Mouse (Mus musculus) spleen, adult 18-20 months (tissue): ENCODE measurements around the gene Tmem63c.

Experiments used
- DNase-seq, 2 experiments: peaks; one replicate each; pipeline ENCODE4 v3.0.0; 2022; ENCODE audit warnings: mixed read lengths in 2 of 2

The Tmem63c gene

DNA sequence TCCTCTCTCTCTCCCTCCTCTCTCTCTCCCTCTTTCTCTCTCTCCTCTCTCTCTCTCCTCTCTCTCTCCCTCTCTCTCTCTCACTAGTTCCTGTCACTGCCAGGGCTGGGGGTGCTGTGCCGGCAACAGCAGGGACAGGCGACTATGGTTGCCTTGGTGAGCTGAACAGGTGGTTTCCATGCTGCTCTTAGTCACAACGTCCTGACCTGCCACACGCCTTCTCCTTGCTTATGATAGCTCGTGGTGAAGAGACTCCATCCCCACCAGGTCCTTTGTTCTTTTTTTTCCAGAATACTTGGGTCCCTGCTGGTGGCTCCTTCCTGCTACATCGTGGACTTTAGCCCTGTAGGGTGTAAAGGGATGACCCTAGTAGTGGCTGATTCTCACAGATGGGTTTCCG, 18.9 kb upstream of the Tmem63c start:
- DNase-seq, result no peak

DNA sequence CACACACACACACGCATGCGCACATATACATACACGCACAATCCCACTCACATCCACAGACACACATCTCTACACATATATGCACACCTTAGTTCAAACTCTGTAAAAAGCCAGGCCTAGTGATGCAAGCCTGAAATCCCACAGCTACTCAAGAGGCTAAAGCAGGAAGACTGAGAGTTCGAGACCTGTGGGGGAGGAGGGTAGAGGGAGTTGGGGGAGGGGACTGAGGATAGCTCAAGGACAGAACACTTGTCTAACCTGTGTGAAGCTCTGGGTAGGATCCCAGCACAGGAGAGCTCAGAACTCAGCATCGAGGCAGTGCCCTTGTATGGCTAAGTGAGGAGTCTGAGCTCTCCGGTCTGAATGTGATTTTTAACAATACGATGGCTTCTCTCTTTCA, 18.3 kb upstream of the Tmem63c start:
- no peak for DNase-seq

DNA sequence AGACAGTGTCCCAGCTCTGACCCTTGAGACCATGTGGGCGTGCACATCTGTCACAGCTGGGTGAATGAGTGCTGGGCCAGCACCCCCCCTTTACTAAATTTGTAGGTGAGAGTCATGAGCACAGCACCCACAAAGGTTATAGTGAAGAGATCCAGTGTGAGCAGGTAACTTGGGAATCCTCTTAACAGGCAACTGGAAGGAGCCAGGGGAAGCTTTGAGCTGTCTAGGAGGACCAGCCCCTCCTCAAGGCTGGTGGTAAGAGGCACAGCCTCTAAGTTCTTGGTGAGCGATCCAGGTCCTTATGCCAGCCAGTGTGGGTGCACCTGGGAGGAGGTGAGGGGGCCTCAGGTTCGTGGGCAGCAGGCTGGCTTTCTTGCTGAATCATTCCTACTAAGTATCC, 17.5 kb upstream of the Tmem63c start:
- DNase-seq, result no peak

DNA sequence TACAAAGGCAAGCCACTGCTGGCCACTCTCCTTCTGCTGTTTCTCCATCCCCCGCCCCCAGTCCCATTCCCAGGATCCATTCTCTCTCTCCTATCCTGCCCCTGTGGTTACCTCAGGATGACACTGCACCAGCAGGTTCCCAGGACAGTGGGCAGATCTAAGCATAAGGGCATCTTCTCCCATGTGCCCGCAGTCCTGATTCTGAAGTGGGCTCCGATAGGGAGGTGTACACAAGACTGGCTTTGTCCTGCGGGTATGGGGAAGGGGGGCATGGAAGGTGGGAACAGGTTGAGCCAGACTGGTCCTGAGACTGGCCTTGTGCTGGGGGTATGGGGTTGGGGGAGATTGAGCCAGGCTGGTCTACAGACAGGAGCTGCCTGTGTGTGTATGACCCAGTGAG, 16.5 kb upstream of the Tmem63c start:
- DNase-seq, result no peak

DNA sequence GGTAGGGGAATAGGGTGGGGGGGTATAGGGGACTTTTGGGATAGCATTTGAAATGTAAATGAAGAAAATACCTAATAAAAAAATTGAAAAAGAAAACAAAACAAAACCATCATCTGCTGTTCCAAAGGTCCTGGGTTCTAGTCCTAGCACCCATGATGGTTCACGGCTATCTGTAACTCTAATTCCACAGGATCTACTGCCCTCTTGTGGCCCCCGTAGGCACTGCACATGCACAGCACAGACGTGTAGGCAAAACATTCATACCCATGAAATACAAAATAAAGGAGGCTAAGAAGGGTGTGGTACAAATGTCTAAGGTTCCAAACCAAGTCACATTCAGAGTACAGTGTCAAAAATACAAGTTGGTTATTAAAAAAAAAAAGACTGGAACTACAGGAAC, 4.1 kb upstream of the Tmem63c start:
- DNase-seq, result peak in 1 of 2 experiments; percentile 31

DNA sequence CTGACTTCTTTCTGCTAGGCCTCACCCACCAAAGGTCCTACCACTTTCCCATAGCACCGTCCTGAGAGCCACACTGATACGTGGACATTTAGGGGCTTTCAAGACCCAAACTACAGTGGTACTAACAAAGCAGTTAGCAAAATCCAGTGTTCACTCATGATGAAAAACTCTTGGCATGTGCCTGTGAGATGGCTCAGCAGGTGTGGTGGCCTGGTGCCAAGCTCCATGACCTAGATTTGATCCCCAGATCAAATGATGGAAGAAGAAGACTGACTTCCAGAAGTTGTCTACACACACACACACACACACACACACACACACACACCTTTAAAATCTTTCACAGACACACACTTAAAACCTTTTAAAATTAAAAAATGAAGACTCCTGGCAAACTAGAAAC, 2.4 kb upstream of the Tmem63c start:
- DNase-seq, result no peak

DNA sequence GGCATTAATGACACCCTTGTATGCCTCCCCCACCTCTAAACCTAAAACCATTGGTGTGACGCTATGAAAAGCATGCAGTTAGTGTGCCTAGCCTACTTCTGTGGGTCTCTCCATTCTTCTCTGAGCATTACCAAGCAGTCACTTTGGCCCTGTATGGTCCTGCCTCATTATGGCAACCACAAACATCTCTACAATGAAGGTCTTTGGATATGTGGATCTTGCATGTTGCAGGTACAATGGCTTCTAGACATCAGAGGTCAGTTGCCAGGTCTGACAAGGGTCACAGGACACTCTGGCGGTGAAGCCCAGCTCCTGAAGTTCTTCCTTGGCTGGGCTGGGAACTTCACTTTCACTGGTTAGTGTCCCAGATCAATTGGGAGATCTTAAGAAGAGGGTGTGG, 866 bp downstream of the Tmem63c start:
- no peak for DNase-seq

DNA sequence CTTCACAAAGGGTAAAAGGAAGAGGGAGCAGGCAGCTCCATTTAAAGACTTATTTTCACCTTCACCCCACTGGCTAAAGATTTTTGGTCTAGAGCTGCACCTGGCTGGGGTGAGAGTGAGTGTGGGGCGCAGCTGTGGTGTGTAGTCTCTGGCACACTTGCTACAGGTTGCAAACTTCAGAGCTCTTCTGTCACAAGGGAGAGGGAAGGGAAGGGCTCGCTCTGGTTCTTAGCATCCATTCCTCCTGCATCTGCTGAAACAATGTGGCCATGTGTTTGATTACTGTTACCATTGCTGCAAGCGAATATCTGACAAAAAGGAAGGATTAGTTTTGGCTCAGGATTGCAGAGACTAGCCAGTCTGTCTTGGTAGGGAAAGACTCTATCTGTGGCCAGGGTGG, 2.3 kb downstream of the Tmem63c start:
- no peak for DNase-seq

DNA sequence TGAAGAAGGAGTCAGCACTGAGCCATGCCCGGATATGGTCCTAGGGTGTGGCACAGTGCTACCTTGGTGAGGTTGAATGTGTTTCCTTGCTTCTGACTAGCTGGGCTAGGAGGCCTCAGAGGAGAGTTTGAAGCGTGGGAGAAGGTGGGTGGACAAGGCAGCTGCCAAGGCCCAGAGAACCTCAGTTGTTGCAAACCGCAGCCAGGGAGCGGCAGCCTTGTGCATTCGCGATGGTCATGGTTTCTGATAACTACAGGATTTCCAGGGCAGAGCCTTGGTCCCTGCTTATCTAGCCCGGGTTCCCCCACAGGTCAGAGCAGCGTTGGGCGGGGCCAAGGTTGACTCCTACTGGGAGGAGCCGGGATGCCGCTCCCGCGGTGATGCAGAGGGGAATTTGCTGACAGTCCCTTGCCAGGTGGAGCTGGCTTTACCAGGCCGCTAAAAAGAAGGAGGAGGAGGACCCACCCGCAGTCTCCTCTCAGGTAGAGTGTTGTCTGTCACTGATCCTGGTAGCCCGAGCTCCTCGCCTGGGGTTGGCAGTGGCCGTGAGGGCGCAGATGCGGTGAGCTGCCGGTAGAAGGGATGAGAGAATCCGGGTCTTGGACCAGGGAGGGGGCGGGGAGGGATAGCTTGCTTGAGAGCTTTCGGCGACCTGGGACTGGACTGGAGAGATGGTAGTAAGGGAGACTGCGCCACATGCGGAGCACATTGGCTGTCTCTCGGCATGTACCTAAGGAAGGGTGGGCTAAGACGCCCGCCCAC, 5.2 kb downstream of the Tmem63c start:
- DNase-seq, result no peak

DNA sequence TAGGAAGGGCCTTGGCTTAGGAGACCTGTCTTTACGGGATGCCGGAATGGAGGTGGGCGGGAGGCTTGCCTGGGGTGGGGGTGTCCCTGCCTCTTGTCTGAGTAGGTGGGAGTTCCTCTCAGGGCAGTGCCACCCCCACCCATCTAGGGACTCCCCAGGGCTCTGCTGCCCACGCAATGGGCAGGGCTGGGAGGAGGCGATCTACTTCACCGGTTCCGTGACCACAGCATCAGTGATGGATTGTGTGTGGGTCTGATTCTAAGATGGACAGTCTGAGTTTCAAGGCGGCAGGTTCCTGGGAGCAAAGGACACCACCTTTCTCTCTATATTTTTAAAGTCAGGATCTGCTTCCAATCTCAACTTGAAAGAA, 5.7 kb downstream of the Tmem63c start:
- no peak for DNase-seq

DNA sequence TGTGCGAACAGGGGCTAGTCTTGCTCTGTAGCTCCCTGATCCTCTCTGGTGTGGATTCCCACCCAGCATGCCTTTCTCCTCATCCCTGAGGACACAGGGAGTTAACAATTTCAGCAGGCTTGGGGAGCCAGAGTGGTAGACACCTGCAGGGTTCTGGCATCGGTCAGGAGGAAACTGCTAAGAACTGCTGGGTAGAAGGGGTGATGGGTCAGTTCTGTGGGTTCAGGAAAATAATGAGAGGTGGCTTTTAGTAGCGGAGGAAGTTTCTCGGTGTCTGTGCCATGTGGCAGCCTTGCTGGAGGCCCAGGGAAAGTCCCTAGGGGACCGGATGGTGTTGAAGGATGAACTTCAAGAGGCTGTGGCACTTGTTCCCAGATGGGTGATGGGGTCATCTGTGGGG, 6.3 kb downstream of the Tmem63c start:
- DNase-seq, result no peak

DNA sequence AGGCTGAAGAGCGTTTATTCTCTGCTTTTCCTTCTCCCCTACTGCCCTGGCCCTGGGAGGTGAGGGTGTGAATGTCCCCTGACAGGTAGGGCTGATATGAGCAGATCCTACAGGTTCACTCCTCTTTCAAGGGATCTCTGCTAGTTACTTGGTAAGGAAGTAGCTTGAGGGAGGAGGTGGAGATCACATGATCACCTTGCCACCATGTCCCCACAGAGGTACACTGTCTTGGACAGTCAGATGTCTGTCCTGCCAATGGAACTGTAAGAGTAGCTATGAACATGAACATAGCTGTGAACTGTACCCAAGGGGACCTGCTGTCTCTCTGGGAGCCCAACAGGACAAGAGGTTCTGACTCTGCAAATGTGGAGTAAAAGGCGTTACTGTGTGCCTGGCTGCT, 6.9 kb downstream of the Tmem63c start:
- no peak for DNase-seq

DNA sequence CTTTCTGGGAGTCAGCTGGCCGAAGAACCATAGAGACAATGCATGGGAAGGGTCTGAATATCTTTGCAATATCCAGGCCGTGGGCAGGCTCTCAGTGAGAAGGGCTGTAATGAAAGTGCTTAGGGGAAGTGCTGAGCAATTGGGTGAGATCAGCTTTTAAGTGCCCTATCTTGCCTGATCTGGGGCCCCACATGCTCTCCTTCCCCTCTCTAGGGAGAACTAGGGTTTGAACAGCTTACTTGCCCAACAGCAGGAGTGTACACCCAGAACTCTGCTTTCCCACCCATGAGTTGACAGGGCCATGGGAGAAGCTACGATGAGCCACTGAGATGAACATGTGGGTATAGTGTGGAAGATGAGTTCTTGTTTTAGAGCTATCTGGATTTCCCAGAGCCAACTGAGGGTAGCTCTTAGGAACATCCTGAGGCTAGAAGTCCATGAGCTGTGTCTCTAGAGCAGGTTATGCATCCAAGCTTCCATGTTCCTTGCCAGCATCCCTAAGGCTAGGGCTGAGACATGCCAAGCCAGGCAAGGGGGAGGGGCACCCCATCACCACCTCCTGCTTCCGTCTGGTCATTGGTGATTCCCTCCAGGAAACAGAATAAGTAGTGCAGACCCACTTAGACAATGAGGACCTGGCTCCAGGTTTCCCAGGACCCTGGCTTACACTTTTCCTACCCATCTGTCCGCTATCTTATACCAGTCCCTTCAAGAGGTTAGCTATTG, 8.3 kb downstream of the Tmem63c start:
- no peak for DNase-seq

DNA sequence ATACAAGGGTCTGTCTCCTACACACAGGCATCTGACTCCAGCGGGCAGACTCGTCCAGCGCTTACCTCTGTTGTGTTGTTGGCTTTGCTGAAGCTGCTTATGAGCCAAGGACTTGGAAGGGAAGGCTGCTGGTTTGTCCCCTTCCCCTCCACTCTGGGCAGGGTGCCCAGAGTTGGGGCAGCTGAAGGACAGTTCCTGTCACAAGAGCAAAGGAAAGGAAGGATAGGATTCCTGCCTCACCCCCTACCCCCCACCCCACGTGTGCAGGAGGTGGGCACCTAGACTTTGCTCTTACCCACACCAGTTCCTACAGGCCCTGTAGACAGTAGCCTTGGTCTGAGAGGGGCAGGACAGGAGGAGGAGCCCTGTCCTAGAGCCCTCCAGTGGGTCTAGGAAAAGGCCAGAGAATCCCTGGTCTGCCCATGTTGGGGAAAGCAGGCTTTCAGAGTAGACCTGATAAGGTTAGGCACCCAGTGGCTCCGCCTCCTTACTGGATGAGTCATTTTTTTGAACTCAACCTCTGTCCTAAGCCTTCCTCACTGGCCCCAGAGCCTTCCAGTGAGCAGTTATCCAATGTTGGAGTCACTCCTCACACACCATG, 10.1 kb downstream of the Tmem63c start:
- no peak for DNase-seq

DNA sequence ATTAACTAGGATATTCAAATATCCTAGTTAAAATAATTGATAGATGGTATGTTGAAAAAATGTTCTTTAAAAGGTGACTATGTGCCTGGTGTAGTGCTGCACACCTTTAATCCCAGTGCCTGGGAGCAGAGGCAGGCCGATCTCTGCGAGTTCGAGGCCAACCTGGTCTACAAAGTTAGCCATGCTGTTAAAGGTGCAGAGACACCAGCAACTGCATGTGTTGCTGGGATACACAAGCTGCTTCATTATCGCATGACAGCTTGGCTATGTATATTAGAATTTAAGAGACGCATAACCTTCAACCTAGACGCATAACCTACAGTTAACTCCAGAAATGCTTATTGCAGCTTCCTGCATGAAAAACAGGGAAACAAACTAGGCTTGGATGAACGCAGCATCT, 15.5 kb downstream of the Tmem63c start:
- no peak for DNase-seq

DNA sequence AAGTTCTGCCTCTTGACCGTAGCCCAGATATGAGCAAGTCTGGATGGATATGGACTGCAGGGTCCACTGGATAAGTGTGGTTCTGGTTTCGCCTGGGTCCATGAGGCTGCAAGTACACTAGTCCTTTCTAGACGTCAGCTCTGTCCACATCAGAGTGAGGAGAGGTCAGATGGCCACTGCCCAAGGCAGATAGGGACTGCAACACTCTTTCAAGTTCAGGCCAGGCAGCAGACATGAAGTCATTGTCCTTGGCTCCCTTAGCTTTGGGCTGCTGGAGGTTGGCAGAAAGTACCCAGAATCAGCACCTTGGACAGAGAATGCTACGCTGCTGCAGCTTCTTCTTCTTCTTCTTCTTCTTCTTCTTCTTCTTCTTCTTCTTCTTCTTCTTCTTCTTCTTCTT, 19.0 kb downstream of the Tmem63c start:
- DNase-seq, result no peak

DNA sequence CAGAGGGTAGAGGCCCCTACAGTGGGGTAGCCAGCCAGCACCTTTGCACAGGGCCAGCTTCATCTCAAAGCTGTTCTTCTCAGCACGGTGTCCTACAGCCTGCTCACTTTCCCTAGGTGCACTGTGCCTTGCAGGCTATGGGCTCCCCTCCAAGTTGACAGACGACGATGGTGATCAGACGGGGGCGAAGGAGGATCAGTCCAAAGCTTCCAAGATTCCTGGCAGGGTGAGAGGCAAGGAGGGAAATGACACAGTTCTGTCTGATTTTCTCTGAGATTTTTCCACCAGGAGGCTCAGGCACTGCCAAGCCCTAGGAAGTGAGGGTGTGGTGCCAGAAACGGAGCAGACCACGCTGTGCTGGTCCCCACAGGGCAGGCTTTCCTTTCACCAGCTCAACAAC, 19.7 kb downstream of the Tmem63c start:
- no peak for DNase-seq

DNA sequence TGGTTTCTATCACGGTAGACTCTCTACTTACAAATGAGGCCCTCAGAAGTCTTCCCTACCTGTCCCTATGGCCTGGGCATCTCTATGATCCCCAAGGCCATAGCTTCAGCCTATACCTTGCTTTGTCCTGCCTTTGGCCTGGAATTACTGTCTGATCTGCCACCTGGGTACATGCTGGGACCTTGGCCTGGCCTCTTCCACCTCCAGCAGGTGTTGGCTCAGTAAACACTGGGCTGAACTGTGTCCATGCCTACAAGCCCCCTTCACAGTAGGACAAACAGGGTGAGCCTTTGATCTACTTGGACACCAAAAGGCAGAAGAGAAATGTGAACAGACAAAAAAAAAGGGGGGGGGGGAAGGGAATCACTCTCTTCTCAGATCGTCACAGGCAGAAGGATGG, 21.3 kb downstream of the Tmem63c start:
- no peak for DNase-seq

DNA sequence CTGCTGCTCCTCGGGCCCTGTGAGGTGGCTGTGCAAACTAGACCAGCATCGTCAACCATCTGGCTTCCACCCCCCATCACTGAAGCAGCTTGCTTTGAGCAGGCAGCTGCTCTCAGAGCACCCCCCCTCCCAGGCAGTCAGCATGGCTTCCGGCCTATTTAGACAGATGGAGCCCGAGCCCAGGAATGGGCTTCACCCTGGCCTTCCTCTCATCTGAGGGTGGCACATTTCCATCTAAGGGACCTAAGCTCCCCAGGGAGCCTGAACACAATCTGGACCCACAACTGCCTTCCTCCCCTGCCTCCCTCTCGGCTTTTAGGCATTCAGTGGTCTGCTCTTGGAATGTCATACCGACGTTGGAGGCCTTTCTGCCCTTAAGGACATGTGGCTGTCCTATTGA, 22.1 kb downstream of the Tmem63c start:
- no peak for DNase-seq

DNA sequence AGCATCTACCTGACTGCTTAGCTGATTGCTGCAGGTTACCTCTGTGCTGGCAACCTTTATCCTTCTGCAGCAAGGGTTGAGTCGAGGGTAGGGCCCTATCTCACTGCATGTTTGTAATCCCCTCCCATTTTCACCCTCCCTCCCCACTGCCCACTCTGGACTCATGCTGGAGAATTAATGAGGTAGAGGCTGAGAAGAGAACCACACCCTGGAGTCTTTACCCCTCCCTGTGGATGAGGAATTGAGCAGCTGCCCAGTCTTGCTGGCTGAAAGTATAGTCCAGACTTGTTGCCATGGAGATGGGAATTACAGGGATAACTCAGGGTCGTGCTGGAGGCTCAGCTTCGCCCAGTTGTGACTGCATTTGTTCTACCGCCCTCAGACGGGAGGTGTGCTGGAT, 23.6 kb downstream of the Tmem63c start:
- no peak for DNase-seq

DNA sequence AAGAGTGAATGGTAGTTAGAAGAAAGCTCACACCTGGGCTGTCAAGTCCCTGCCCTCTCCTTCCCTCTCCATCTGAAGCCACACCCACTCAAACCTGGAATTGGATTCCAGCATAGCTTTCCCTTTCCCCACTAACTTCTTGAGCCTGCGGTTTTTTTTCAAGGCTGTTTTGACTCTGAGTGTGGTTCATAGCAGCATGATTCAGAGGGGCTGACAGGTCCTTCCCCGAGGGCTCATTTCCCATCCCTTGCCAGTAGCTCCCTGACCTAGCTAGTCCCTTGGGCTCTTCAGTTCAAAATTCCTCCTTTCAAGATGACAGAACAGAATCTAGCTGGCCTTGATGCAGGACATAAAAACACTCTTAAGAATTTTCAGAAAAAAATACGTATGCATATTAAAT, 26.4 kb downstream of the Tmem63c start:
- DNase-seq, result no peak

DNA sequence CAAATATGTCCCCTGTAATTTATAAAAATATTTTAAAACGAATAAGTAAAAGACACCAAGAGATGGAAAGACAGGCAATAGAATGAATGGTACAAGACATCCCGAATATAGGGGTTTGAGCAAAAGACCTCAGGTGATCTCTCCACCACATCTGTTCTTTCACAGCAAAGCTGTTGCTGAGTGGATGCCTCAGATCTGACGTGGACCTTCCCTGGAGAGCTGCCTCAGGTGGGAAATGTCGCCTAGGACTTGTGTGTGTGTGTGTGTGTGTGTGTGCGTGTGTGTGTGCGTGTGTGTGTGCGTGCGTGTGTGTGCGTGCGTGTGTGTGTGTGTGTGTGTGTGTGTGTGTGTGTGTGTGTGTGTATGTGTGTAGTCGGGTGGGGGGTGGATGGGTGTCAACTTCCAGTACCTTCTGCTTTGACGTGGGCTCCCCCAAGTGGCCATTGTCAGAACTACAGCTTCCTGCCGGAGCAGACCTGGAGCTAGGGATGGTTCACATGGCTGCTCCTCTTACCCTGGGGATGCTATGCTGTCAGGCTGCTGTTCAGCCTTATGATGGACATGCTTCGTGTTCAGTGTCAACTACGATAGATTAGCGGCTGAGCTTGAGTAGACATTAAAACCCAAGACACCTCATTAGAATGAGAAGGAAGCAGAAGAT, 31.7 kb downstream of the Tmem63c start:
- peak; percentile 42 to 75 for DNase-seq

DNA sequence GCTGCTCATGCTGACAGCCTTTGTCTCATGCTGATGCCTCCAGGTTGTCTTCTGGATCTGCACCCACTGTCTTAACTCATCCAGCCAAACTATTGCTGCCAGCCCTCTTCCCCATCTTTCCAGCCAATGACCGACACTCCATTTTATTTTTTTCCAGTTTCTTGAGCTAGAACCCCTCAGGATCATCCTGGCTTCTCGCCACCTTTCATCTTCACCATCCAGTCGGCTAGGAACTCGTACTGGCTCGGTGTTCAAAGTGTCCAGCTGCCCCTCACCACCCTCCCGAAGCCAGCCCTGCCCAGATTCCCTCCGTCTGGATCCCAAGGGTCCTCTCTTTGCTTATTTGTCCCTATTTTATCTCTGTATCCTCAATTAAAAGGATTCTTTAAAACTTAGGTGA, 33.7 kb downstream of the Tmem63c start:
- DNase-seq, result no peak

DNA sequence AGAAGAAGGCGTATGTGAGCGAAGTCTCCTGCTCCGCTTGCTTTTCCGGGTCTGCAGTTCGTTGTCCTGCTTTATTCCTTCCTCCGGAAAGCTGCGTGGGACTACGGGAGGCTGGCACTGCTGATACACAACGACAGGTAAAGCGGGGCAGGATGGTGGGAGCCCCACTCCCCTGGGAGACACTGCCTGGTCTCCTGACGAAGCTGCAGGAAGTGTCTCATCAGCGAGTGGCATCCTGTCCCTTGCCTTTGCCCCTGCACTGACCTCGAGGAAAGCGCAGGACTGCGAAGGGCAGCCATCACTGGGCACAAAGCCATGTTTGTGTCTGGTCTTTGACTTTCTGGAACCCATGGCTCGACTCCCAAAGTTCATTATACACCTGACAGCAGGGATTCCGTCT, 35.9 kb downstream of the Tmem63c start:
- no peak for DNase-seq
